Mouse (Mus musculus) liver, embryonic 11.5 days (tissue): ENCODE measurements around the gene Ilf3. TPM values are rescaled to one million over a fixed set of nuclear protein-coding genes. Genes with fewer than 3 reads are reported as not detected.
A peak's percentile ranks its signal among the peaks of the same experiment; 100 is the strongest.
"Not testable (repeated sequence)": the region's sequence is repeated elsewhere in the genome, so short reads cannot be mapped to it uniquely, and the experiment has no call there.

ENCODE experiments used
- ATAC-seq: fragments of 200-750 bp; cut with Nextera tagmentation; replicated peaks from 2 replicates; pipeline ENCODE4 v1.8.0; 2017; ENCODE audit warnings: moderate number of reproducible peaks, mild to moderate bottlenecking, moderate TSS enrichment, moderate library complexity; ENCODE audit not compliant: low FRiP score
- DNase-seq: peaks from one replicate; pipeline ENCODE4 v3.0.0-alpha.2; 2017; ENCODE audit warnings: low spot score
- H3K27ac ChIP-seq: fragments of 300-500 bp; sonication (generic); 2 replicates; pipeline ENCODE4 v1.5.1; 2014; ENCODE audit warnings: mild to moderate bottlenecking, low read depth, low read length, control low read depth
- H3K27me3 ChIP-seq: fragments of 300-500 bp; sonication (generic); replicated peaks from 2 replicates; pipeline ENCODE4 v1.6.1; 2014; ENCODE audit warnings: low read length, mixed read lengths; ENCODE audit not compliant: control insufficient read depth, insufficient read depth
- H3K36me3 ChIP-seq: fragments of 300-500 bp; sonication (generic); 2 replicates; pipeline ENCODE4 v1.6.1; 2014; ENCODE audit warnings: mild to moderate bottlenecking, low read length, moderate library complexity, mixed read lengths; ENCODE audit not compliant: control insufficient read depth, insufficient read depth
- H3K4me1 ChIP-seq: fragments of 300-500 bp; sonication (generic); replicated peaks from 2 replicates; pipeline ENCODE4 v1.6.1; 2014; ENCODE audit warnings: low read length, mixed read lengths; ENCODE audit not compliant: control insufficient read depth, insufficient read depth
- H3K4me2 ChIP-seq: fragments of 300-500 bp; sonication (generic); 2 replicates; pipeline ENCODE4 v1.6.1; 2014; ENCODE audit warnings: mild to moderate bottlenecking, control low read depth, moderate library complexity
- H3K4me3 ChIP-seq: fragments of 300-500 bp; sonication (generic); 2 replicates; pipeline ENCODE4 v1.5.1; 2014; ENCODE audit warnings: low read depth, low read length, control low read depth
- H3K9ac ChIP-seq: fragments of 300-500 bp; sonication (generic); 2 replicates; pipeline ENCODE4 v1.6.1; 2014; ENCODE audit warnings: low read depth, low read length, control low read depth
- H3K9me3 ChIP-seq: fragments of 300-500 bp; sonication (generic); 2 replicates; pipeline ENCODE4 v1.6.1; 2016; ENCODE audit warnings: low read length, inconsistent platforms, mixed read lengths; ENCODE audit not compliant: control insufficient read depth
- WGBS: fragments of 180-500 bp; shearing (Covaris S2); extraction: QIAGEN DNeasy Blood & Tissue Kit; methylation state at CpG from one replicate; pipeline ENCODE4 v1.1.7; 2014; 5-methylcytosine and 5-hydroxymethylcytosine counted together
- polyA plus RNA-seq: library from polyadenylated mRNA; unstranded; fragments of >200 nt; fragmentation: Nextera tagmentation; extraction: Ambion mirVana; gene quantifications from 2 replicates; pipeline ENCODE4 v1.2.1, GENCODE M21; 2014

Gene Ilf3
- 141 and 149 TPM in 2 replicates for polyA plus RNA-seq

DNA sequence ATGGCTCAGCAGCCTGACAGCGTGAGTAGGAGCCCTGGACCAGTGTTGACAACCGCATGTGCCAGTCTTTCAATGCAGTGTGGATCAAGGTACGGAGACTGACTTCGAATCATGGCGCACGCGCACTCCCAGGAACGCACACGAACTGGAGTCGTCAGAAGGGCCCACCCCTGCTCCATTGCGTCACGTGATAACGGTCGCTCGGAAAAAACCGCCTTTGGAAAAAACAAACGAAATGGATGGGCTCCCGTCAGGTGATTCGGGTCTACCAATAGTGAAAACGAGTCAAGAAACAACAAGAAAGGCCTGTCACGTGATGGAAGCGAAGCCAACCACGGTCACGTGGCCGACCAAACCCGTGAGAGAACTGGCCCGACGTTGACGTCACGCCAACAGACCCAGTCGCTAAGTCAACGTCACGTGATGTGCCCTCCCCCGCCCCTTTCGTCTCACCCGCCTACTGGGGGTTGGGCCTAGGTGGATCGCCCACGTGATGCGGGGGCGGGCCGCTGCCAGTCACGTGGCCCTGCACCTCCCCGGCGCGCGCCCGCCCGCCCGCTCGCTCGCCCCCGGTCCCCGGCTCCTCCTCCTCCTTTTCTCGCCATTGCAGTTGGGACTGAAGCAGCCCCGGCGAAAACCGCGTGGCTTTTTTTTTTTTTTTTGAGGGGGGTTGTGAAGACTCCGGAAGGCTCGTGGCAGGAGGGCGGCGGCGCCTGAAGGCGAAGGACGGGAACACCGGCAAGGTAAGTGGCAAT is at the start of gene Ilf3:
Ilf3 (plus strand) TSS at position 515 of the 755 bp plus-strand sequence.
- H3K27ac ChIP-seq: peak within 1 kb of the TSS; percentile 88
- no peaks in the 10 kb centered on the region for H3K9me3 ChIP-seq
- H3K4me2 ChIP-seq: peak within 1 kb of the TSS; percentile 84
- whole genome bisulfite sequencing: under 1% methylated on average over 66 of the region's 66 CpGs
- H3K36me3 ChIP-seq: no peaks in the 10 kb centered on the region; the same call in 1 of the 2 replicates
- H3K9ac ChIP-seq: peak within 1 kb of the TSS; percentile 78
- H3K4me1 ChIP-seq: peaks cover 17% of the 10 kb centered on the region
- H3K4me3 ChIP-seq: peak within 1 kb of the TSS; percentile 76
- no peaks in the 10 kb centered on the region for H3K27me3 ChIP-seq
- peak; percentile 99 for DNase-seq
- ATAC-seq: peak; percentile 88

DNA sequence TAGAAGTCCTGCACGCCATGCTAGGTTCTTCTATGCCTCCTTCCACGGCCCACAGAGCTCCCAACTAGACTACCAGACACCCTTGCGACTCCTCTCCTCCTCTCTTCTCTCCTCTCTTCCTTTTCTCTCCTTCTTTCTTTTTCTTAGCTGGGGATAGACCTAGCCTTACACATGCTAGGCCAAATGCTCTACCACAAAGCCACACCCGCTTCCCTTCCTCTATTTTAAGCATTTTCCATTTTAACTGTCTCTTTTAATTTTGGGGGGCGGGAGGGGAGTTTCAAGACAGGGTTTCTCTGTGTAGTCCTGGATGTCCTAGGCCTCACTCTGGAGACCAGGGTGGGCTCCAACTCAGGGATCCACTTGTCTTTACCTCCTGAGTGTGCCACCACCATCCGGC is 48.9 kb upstream of the Ilf3 start:
- ATAC-seq (no peak), DNase-seq (no peak)
- WGBS: 73% methylated on average over 6 of the region's 6 CpGs
- no peak overlapping the region for H3K27ac ChIP-seq
- no peak overlapping the region for H3K4me3 ChIP-seq
- H3K4me1 ChIP-seq: peaks cover 46% of the 10 kb centered on the region
- H3K9me3 ChIP-seq: no peaks in the 10 kb centered on the region
- no peak overlapping the region for H3K4me2 ChIP-seq
- H3K36me3 ChIP-seq: no peaks in the 10 kb centered on the region
- H3K9ac ChIP-seq: no peak overlapping the region
- no peaks in the 10 kb centered on the region for H3K27me3 ChIP-seq

DNA sequence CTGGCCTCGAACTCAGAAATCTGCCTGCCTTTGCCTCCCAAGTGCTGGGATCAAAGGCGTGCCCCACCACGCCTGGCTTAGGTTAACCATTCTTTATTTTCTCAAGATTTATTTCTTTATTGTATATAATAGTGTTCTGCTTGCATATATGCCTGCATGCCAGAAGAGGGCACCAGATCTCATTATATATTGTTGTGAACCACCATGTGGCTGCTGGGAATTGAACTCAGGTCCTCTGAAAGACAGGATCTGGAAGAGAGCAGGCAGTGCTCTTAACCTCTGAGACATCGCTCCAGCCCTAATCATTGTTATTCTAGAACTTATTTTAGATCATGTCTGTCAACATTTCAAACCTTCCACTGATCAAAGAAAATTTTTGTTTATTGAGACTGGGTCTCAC is 48.2 kb upstream of the Ilf3 start:
- Histone ChIP-seq H3K27ac (no peak overlapping the region), H3K9me3 (no peaks in the 10 kb centered on the region), H3K9ac (no peak overlapping the region), H3K4me2 (no peak overlapping the region), H3K4me3 (no peak overlapping the region), H3K27me3 (no peaks in the 10 kb centered on the region), H3K36me3 (no peaks in the 10 kb centered on the region), H3K4me1 (peaks cover 39% of the 10 kb centered on the region)
- ATAC-seq (no peak), DNase-seq (no peak)
- 94% methylated on average over 4 of the region's 4 CpGs for WGBS

DNA sequence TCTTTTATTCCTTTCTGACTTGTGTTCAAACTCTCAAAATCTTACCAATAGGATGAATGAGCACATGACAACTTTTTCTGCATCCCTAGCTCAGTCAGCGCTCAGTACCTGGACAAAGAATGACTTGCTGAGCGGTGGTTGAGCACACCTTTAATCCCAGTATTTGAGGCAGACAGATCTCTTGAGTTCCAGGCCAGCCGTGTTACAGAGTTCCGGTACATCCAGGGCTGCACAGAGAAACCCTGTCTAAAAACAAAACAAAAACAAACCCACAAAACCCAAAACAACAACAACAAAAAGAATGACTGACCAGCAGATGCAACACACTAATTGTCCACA is 47.4 kb upstream of the Ilf3 start:
- Histone ChIP-seq H3K27ac (peak overlapping the region; percentile 79; the same call in 1 of the 2 replicates), H3K4me3 (peak overlapping the region; percentile 83), H3K9me3 (no peaks in the 10 kb centered on the region), H3K27me3 (no peaks in the 10 kb centered on the region), H3K9ac (peak overlapping the region; percentile 82), H3K36me3 (no peaks in the 10 kb centered on the region), H3K4me1 (peaks cover 33% of the 10 kb centered on the region), H3K4me2 (peak overlapping the region; percentile 99)
- ATAC-seq: peak; percentile 27; the same call in 1 of the 2 replicates
- no peak for DNase-seq
- WGBS: 34% methylated on average over 4 of the region's 4 CpGs

DNA sequence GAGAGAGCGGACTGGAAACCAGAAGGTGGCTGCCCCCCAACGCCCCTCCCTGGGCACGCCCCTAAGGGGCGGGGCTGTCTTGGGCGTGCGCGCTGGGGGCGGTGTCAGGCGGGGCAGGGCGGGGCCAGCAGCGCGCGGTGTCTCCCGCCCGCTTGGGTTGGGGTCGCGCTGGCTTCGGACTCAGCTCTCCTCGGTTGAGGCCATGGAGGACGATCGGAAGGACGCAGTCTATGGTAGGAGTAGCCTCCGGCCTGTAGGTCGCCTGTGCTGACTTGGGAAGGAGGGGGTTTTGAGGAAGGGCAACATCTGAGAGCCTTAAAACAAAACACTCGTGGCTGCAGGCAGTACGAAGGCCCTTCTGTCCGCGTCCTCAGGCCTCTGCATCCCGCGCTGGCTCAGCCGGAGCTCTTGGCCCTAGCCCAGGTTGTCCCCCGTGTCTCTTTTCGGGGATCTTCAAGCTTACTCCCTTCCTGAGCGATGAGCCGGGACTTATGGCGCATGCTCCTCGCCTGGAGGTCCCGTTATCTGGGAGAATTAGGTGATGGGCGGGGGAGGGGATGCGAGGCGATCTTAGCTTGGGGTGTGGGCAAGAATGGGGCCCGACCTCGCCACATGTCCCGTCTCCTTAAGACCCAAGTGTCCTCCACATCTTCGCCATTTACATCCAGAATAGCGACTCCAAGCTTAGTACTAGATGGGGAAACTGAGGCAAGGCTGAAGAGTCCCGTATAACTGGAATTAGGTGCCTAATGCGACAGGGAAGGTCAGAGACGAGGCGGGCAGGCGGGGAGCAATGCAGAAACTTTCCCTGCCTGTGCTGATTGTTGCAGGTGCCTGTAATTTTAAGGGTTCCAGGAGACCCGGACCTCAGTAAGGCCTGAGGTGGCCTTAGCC is 46.8 kb upstream of the Ilf3 start, which contains the start of gene Slc44a2:
Slc44a2 (plus strand) TSS at position 80 of the 894 bp plus-strand sequence.
- peak within 1 kb of the TSS; percentile 82 for H3K9ac ChIP-seq
- ATAC-seq (peak; percentile 92), DNase-seq (peak; percentile 89)
- under 1% methylated on average over 52 of the region's 52 CpGs for WGBS
- H3K27me3 ChIP-seq: no peaks in the 10 kb centered on the region
- no peaks in the 10 kb centered on the region for H3K9me3 ChIP-seq
- peak within 1 kb of the TSS; percentile 83 for H3K4me3 ChIP-seq
- peaks cover 30% of the 10 kb centered on the region for H3K4me1 ChIP-seq
- peak within 1 kb of the TSS; percentile 99 for H3K4me2 ChIP-seq
- H3K27ac ChIP-seq: peak within 1 kb of the TSS; percentile 79
- H3K36me3 ChIP-seq: no peaks in the 10 kb centered on the region

DNA sequence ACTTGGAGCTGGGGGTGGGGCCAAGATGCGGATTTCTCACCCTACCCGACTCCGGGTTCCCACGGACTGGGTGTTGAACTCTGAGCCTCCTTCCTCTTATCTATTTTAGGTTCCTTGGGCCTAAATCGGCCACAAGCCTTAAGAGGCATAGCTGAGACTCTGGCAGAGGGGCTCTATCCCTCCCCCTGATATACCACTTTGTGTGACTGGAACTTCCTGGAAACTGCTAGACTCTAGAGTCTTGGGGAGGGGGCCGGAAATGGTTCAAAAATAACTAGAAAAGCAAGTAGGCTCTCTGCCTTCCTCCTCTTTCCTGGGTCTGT is 46.2 kb upstream of the Ilf3 start:
- H3K4me3 ChIP-seq: peak overlapping the region; percentile 83
- no peaks in the 10 kb centered on the region for H3K36me3 ChIP-seq
- H3K4me2 ChIP-seq: peak overlapping the region; percentile 99
- peaks cover 30% of the 10 kb centered on the region for H3K4me1 ChIP-seq
- H3K27me3 ChIP-seq: no peaks in the 10 kb centered on the region
- peak overlapping the region; percentile 79 for H3K27ac ChIP-seq
- ATAC-seq (peak; percentile 72), DNase-seq (no peak)
- WGBS: 4% methylated on average over 6 of the region's 6 CpGs
- H3K9ac ChIP-seq: peak overlapping the region; percentile 82
- H3K9me3 ChIP-seq: no peaks in the 10 kb centered on the region

DNA sequence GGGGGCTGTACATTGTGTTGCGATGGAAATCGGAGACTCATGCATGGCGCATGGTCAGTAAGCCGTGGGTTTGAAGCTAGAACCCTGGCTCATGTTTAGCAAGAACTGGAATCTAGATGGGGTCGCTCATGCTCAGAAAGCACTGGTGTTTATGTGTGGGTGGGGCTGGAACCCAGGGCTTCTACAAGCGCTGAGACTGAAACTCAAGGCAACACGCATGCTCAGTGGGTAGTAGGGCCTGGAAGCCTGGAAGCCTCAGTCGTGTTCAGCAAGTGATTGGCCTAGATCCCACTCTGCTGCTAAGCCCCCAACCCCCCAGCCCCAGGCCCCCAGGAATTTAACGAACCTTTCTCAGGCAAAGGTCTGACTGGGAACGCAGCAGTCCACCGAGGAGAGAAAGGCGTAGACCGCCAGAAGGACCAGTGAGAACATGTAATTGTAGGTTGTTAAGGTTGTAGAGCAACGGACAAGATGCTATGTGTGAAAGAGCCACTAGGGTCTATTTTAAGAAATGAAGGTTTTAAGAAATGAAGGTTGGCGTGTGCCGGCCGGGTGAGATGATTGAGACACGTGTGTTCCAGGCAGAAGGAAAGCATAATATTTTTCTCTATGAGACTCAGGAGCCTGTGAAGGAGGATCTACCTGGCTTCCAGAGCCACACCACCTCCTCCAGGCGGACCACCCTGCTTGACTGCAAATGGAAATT is 45.3 kb upstream of the Ilf3 start:
- peak overlapping the region; percentile 99 for H3K4me2 ChIP-seq
- peak overlapping the region; percentile 83 for H3K4me3 ChIP-seq
- ATAC-seq: no peak
- peak overlapping the region; percentile 79 for H3K27ac ChIP-seq
- WGBS: 70% methylated on average over 19 of the region's 19 CpGs
- no peaks in the 10 kb centered on the region for H3K27me3 ChIP-seq
- DNase-seq: no peak
- H3K4me1 ChIP-seq: peaks cover 30% of the 10 kb centered on the region
- no peaks in the 10 kb centered on the region for H3K9me3 ChIP-seq
- peak overlapping the region; percentile 82; the same call in 1 of the 2 replicates for H3K9ac ChIP-seq
- H3K36me3 ChIP-seq: no peaks in the 10 kb centered on the region

DNA sequence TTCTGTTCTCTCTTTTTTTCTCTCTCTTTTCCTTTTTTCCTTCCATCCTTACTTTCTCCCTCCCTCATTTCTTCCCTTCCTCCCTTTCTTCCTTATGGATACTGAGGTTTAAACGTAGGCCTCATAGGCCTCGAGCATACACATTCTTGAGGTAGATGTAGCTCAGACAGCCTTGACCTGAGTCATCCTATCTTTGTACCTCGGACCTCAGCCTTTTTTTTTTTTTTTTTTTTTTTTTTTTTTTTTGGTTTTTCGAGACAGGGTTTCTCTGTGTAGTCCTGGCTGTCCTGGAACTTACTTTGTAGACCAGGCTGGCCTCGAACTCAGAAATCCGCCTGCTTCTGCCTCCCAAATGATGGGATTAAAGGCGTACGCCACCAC is 44.8 kb upstream of the Ilf3 start:
- WGBS: 70% methylated on average over 7 of the region's 8 CpGs
- not testable (repeated sequence) for H3K4me3 ChIP-seq
- H3K4me1 ChIP-seq: peaks cover 30% of the 10 kb centered on the region

More for the DNA sequence above, 44.8 kb upstream of the Ilf3 start:
- H3K4me2 ChIP-seq: peak overlapping the region; percentile 99
- not testable (repeated sequence) for H3K27ac ChIP-seq, H3K27me3 ChIP-seq, H3K9me3 ChIP-seq, H3K36me3 ChIP-seq, DNase-seq, ATAC-seq, H3K9ac ChIP-seq
